Mouse (Mus musculus) ES-Bruce4 (cell line): ENCODE data around the gene Spc24.

Experiments used
- CTCF ChIP-seq: IDR thresholded peaks from one replicate; pipeline ENCODE4 v1.8.1; 2011; ENCODE audit warnings: low read depth, low read length
- POLR2A ChIP-seq: IDR thresholded peaks from one replicate; pipeline ENCODE4 v1.8.1; 2011; ENCODE audit warnings: low read length; ENCODE audit not compliant: insufficient read depth

GRCm38 (mm10) chr9:21759718-21760117, 385 bp downstream of the Spc24 start:
- TF ChIP-seq CTCF (no peak), POLR2A (no peak)
